Mouse (Mus musculus): ENCODE measurements around the gene Gm13119.

The Gm13119 gene

GRCm38 (mm10) chr4:144408290-144408689 lies 50.5 kb downstream of the Gm13119 start, which contains the start of gene Pramef12:
TSS of gene Pramef12 (minus strand) at chr4:144408464.
- TF ChIP-seq POU5F1 (IDR thresholded peaks at IDR 0.05; ENCODE audit: borderline replicate concordance, low read length) (no peak), CTCF (conservative IDR thresholded peaks at IDR 0.05; ENCODE audit: low read length) (no peak), NANOG (IDR thresholded peaks at IDR 0.05; ENCODE audit: borderline replicate concordance, low read length) (no peak)
- no peaks in the 10 kb centered on the region for H3K9me3 ChIP-seq (ENCODE audit: low read length)
- H3K36me3 ChIP-seq (ENCODE audit: insufficient read depth, low read length): no peaks in the 10 kb centered on the region
- peak within 1 kb of the TSS; percentile 51 for H3K4me3 ChIP-seq (replicated peaks; ENCODE audit: low read length)
- peaks cover 60% of the 10 kb centered on the region for H3K4me1 ChIP-seq (replicated peaks; ENCODE audit: low read depth, low read length)
- H3K27me3 ChIP-seq (ENCODE audit: insufficient read depth, low read length): no peaks in the 10 kb centered on the region
